Mouse (Mus musculus) NIH3T3 (cell line): ENCODE measurements around the gene Gjb2.

Source experiments
- DNase-seq: peaks from one replicate; pipeline ENCODE4 v3.0.0-alpha.2; 2012; ENCODE audit warnings: low read depth

Gjb2 gene

DNA sequence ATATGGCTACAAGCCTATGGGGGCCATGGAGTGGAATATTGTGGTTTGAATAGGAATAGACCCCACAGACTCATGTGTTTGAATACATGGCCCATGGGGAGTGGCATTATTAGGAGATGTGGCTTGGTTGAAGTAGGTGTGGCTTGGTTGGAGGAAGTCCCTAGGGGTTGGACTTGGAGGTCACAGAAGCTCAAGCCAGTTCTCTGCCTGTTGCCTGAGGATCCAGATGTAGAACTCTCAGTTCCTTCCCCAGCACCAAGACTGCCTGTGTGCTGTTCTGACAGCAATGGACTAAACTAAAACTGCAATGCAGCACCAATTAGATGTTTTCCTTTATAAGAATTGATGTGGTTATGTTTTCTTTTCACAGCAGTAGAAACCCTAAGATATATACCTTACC, 38.4 kb downstream of the Gjb2 start:
- DNase-seq, result no peak

DNA sequence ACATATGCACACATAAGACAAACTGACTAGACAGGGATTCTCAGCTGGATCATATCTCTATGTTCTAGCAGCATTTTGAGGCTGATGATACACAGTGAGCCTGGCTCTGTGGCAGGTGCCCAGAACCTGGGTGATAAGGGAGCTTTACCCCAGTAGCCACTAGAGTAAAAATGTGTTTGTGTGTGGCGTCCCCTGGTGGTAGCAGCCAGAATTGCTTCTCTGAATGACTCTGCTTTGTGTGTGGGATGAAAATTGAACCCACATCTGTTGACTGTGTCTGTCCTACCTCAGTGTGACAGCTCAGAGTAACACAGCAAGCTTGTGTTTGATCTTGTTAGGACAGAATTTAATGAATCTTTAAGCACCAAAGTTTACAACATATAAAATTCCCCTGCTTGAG, 44.5 kb downstream of the Gjb2 start:
- DNase-seq, result peak; percentile 73

GRCm38 (mm10) chr14:57057563-57058321, 46.8 kb downstream of the Gjb2 start, which contains the start of gene Gja3:
Gene Gja3, minus strand, starts transcription at chr14:57058100.
- no peak for DNase-seq

GRCm38 (mm10) chr14:57057204-57057562, 47.3 kb downstream of the Gjb2 start:
- DNase-seq, result no peak

- DNase-seq, result no peak
Measured at GRCm38 (mm10) chr14:57052713-57053112, 51.8 kb downstream of the Gjb2 start.
